Mouse (Mus musculus) limb, embryonic 10.5 days (tissue): Measurements from ENCODE around the gene Psmd13. TPM values are rescaled to one million over a fixed set of nuclear protein-coding genes. Genes with fewer than 3 reads are reported as not detected.
A peak's percentile ranks its signal among the peaks of the same experiment; 100 is the strongest.

Source experiments
- DNase-seq: peaks from one replicate; pipeline ENCODE4 v3.0.0-alpha.2; 2017; ENCODE audit warnings: low spot score
- H3K27ac ChIP-seq: fragments of 300-500 bp; sonication (generic); 2 replicates; pipeline ENCODE4 v1.5.1; 2016; ENCODE audit warnings: mild to moderate bottlenecking
- H3K27me3 ChIP-seq: fragments of 300-500 bp; sonication (generic); 2 replicates; pipeline ENCODE4 v1.6.1; 2016; ENCODE audit warnings: low read depth, mild to moderate bottlenecking; ENCODE audit not compliant: poor library complexity, severe bottlenecking
- H3K36me3 ChIP-seq: fragments of 300-500 bp; sonication (generic); 2 replicates; pipeline ENCODE4 v1.6.1; 2016; ENCODE audit warnings: mild to moderate bottlenecking, moderate library complexity
- H3K4me1 ChIP-seq: fragments of 300-500 bp; sonication (generic); 2 replicates; pipeline ENCODE4 v1.6.1; 2016
- H3K4me3 ChIP-seq: fragments of 300-500 bp; sonication (generic); 2 replicates; pipeline ENCODE4 v1.5.1; 2016; ENCODE audit warnings: mild to moderate bottlenecking, moderate library complexity
- H3K9me3 ChIP-seq: fragments of 300-500 bp; sonication (generic); replicated peaks from 2 replicates; pipeline ENCODE4 v1.6.1; 2016; ENCODE audit warnings: mild to moderate bottlenecking
- WGBS: fragments of 180-500 bp; shearing (Covaris S2); methylation state at CpG from one replicate; pipeline ENCODE4 v1.1.7; 2016; 5-methylcytosine and 5-hydroxymethylcytosine counted together
- polyA plus RNA-seq: library from polyadenylated mRNA; unstranded; fragments of >200 nt; fragmentation: Nextera tagmentation; extraction: Ambion mirVana; gene quantifications from 2 replicates; pipeline ENCODE4 v1.2.1, GENCODE M21; 2016

Gene Psmd13
- polyA plus RNA-seq, 1 experiment from 2014 or later = 364 TPM

- Histone ChIP-seq H3K4me1 (peaks cover 18% of the 10 kb centered on the region), H3K36me3 (peaks cover 35% of the 10 kb centered on the region), H3K27me3 (no peaks in the 10 kb centered on the region), H3K9me3 (no peaks in the 10 kb centered on the region), H3K4me3 (no peak overlapping the region), H3K27ac (peak overlapping the region; percentile 31; the same call in 1 of the 2 replicates)
- no peak for DNase-seq
- WGBS = 76% methylated on average over 15 of the region's 15 CpGs
Measured at GRCm38 (mm10) chr7:140902036-140902875, 20.5 kb downstream of the Psmd13 start.

- H3K27ac ChIP-seq = peak overlapping the region; percentile 31
- H3K36me3 ChIP-seq = peaks cover 25% of the 10 kb centered on the region
- 27% methylated on average over 13 of the region's 13 CpGs for WGBS
Measured at GRCm38 (mm10) chr7:140903212-140903611, 21.4 kb downstream of the Psmd13 start.

GRCm38 (mm10) chr7:140905642-140906081 is 23.9 kb downstream of the Psmd13 start:
- Histone ChIP-seq H3K27ac (no peak overlapping the region), H3K4me3 (no peak overlapping the region), H3K27me3 (no peaks in the 10 kb centered on the region), H3K4me1 (peaks cover 30% of the 10 kb centered on the region), H3K36me3 (0 out of 2 replicates have a peak, but pooled peaks cover 5% of the 10 kb centered on the region), H3K9me3 (no peaks in the 10 kb centered on the region)
- WGBS = 85% methylated on average over 2 of the region's 2 CpGs
- DNase-seq = no peak

More at GRCm38 (mm10) chr7:140903212-140903611, 21.4 kb downstream of the Psmd13 start:
- no peaks in the 10 kb centered on the region for H3K9me3 ChIP-seq
- no peaks in the 10 kb centered on the region for H3K27me3 ChIP-seq
- H3K4me3 ChIP-seq = no peak overlapping the region
- peak; percentile 87 for DNase-seq
- peaks cover 20% of the 10 kb centered on the region for H3K4me1 ChIP-seq

GRCm38 (mm10) chr7:140907131-140907530 is 25.4 kb downstream of the Psmd13 start:
- Histone ChIP-seq H3K4me3 (no peak overlapping the region), H3K4me1 (peaks cover 26% of the 10 kb centered on the region), H3K27ac (no peak overlapping the region), H3K9me3 (no peaks in the 10 kb centered on the region), H3K36me3 (no peaks in the 10 kb centered on the region), H3K27me3 (no peaks in the 10 kb centered on the region)
- DNase-seq = no peak
- WGBS = 88% methylated on average over 13 of the region's 13 CpGs

- DNase-seq = no peak
- 85% methylated on average over 7 of the region's 7 CpGs for WGBS
- Histone ChIP-seq H3K27me3 (no peaks in the 10 kb centered on the region), H3K4me3 (no peak overlapping the region), H3K27ac (no peak overlapping the region), H3K36me3 (no peaks in the 10 kb centered on the region), H3K4me1 (peaks cover 22% of the 10 kb centered on the region), H3K9me3 (no peaks in the 10 kb centered on the region)
Measured at GRCm38 (mm10) chr7:140907697-140908096, 25.9 kb downstream of the Psmd13 start.

- H3K27ac ChIP-seq = no peak overlapping the region
- 53% methylated on average over 7 of the region's 7 CpGs for WGBS
- DNase-seq = no peak
- no peaks in the 10 kb centered on the region for H3K27me3 ChIP-seq
- no peaks in the 10 kb centered on the region for H3K9me3 ChIP-seq
- no peaks in the 10 kb centered on the region for H3K36me3 ChIP-seq
- peak overlapping the region; percentile 51; the same call in 1 of the 2 replicates for H3K4me3 ChIP-seq
- H3K4me1 ChIP-seq = peaks cover 17% of the 10 kb centered on the region
Measured at GRCm38 (mm10) chr7:140908181-140908580, 26.4 kb downstream of the Psmd13 start.

GRCm38 (mm10) chr7:140908634-140909107 is 26.9 kb downstream of the Psmd13 start:
- peak overlapping the region; percentile 66 for H3K27ac ChIP-seq
- H3K4me3 ChIP-seq = peak overlapping the region; percentile 51
- H3K4me1 ChIP-seq = peaks cover 13% of the 10 kb centered on the region
- no peaks in the 10 kb centered on the region for H3K9me3 ChIP-seq
- peak; percentile 89 for DNase-seq
- H3K36me3 ChIP-seq = no peaks in the 10 kb centered on the region
- H3K27me3 ChIP-seq = no peaks in the 10 kb centered on the region
- WGBS = 2% methylated on average over 19 of the region's 19 CpGs

- no peak for DNase-seq
- no peaks in the 10 kb centered on the region for H3K9me3 ChIP-seq
- no peak overlapping the region for H3K27ac ChIP-seq
- no peaks in the 10 kb centered on the region for H3K36me3 ChIP-seq
- H3K4me3 ChIP-seq = no peak overlapping the region
- H3K4me1 ChIP-seq = peaks cover 13% of the 10 kb centered on the region
- WGBS = 78% methylated on average over 3 of the region's 3 CpGs
- H3K27me3 ChIP-seq = no peaks in the 10 kb centered on the region
Measured at GRCm38 (mm10) chr7:140912293-140912692, 30.5 kb downstream of the Psmd13 start.

- Histone ChIP-seq H3K4me1 (peaks cover 13% of the 10 kb centered on the region), H3K27ac (no peak overlapping the region), H3K27me3 (peaks cover 1% of the 10 kb centered on the region; the same call in 1 of the 2 replicates), H3K9me3 (no peaks in the 10 kb centered on the region), H3K36me3 (no peaks in the 10 kb centered on the region), H3K4me3 (no peak overlapping the region)
- no peak for DNase-seq
- 80% methylated on average over 5 of the region's 5 CpGs for WGBS
Measured at GRCm38 (mm10) chr7:140912846-140913482, 31.2 kb downstream of the Psmd13 start.

- Histone ChIP-seq H3K4me1 (peaks cover 1% of the 10 kb centered on the region; the same call in 1 of the 2 replicates), H3K36me3 (no peaks in the 10 kb centered on the region), H3K9me3 (no peaks in the 10 kb centered on the region), H3K27ac (no peak overlapping the region), H3K4me3 (no peak overlapping the region), H3K27me3 (peaks cover 10% of the 10 kb centered on the region; the same call in 1 of the 2 replicates)
- 80% methylated on average over 8 of the region's 8 CpGs for WGBS
- DNase-seq = no peak
Measured at GRCm38 (mm10) chr7:140914031-140914690, 32.4 kb downstream of the Psmd13 start.

GRCm38 (mm10) chr7:140919911-140920310 is 38.1 kb downstream of the Psmd13 start:
- Histone ChIP-seq H3K27me3 (peaks cover 68% of the 10 kb centered on the region), H3K36me3 (no peaks in the 10 kb centered on the region), H3K27ac (no peak overlapping the region), H3K4me1 (peaks cover 14% of the 10 kb centered on the region), H3K4me3 (no peak overlapping the region), H3K9me3 (no peaks in the 10 kb centered on the region)
- no peak for DNase-seq
- 79% methylated on average over 4 of the region's 4 CpGs for WGBS

- Histone ChIP-seq H3K36me3 (no peaks in the 10 kb centered on the region), H3K27me3 (peaks cover 74% of the 10 kb centered on the region), H3K9me3 (no peaks in the 10 kb centered on the region), H3K4me1 (peaks cover 14% of the 10 kb centered on the region), H3K27ac (no peak within 1 kb of the TSS), H3K4me3 (no peak within 1 kb of the TSS; the same call in 1 of the 2 replicates)
- 80% methylated on average over 8 of the region's 8 CpGs for WGBS
- DNase-seq = no peak
Measured at GRCm38 (mm10) chr7:140920418-140921029, 38.8 kb downstream of the Psmd13 start, which contains the start of gene Nlrp6. Gene Nlrp6, plus strand, starts transcription at chr7:140920902.
